Mouse (Mus musculus): ENCODE measurements at regions not wholly inside any gene's neighbourhood (a gene's known extent, or its start where the extent isn't known, plus 50 kb on each side); places are given as distances from the start of the nearest gene placed in this dataset.

- Histone ChIP-seq H3K27ac (ENCODE audit: low read depth, low read length) (no peak overlapping the region), H3K9ac (replicated peaks; ENCODE audit: low read depth, low read length) (no peak overlapping the region), H3K4me1 (ENCODE audit: control insufficient read depth, insufficient read depth, low read length) (no peaks in the 10 kb centered on the region), H3K27me3 (ENCODE audit: control insufficient read depth, insufficient read depth, low read length) (no peaks in the 10 kb centered on the region), H3K4me3 (ENCODE audit: low read depth, low read length) (no peak overlapping the region), H3K36me3 (ENCODE audit: control insufficient read depth, insufficient read depth, low read length) (no peaks in the 10 kb centered on the region), H3K9me3 (ENCODE audit: control insufficient read depth, low read length) (no peaks in the 10 kb centered on the region), H3K4me2 (ENCODE audit: low read depth, low read length) (no peak overlapping the region)
- 58% methylated on average over 9 of the region's 9 CpGs for WGBS
- no peak for ATAC-seq (ENCODE audit: low read depth)
Measured at GRCm38 (mm10) chr7:34462069-34462468, 69.0 kb upstream of the Lsm14a start.

- H3K9ac ChIP-seq (replicated peaks; ENCODE audit: low read depth, low read length), result no peak overlapping the region
- H3K36me3 ChIP-seq (ENCODE audit: control insufficient read depth, insufficient read depth, low read length), result no peaks in the 10 kb centered on the region
- no peaks in the 10 kb centered on the region for H3K4me1 ChIP-seq (ENCODE audit: control insufficient read depth, insufficient read depth, low read length)
- H3K9me3 ChIP-seq (ENCODE audit: control insufficient read depth, low read length), result no peaks in the 10 kb centered on the region
- no peaks in the 10 kb centered on the region for H3K27me3 ChIP-seq (ENCODE audit: control insufficient read depth, insufficient read depth, low read length)
- 85% methylated on average over 3 of the region's 3 CpGs for WGBS
- H3K4me3 ChIP-seq (ENCODE audit: low read depth, low read length), result no peak overlapping the region
- no peak overlapping the region for H3K4me2 ChIP-seq (ENCODE audit: low read depth, low read length)
- no peak for ATAC-seq (ENCODE audit: low read depth)
- H3K27ac ChIP-seq (ENCODE audit: low read depth, low read length), result no peak overlapping the region
Measured at GRCm38 (mm10) chr7:34459834-34460495, 66.8 kb upstream of the Lsm14a start.

- H3K4me1 ChIP-seq (ENCODE audit: control insufficient read depth, insufficient read depth, low read length), result no peaks in the 10 kb centered on the region
- H3K27ac ChIP-seq (ENCODE audit: low read depth, low read length), result no peak overlapping the region
- no peak overlapping the region for H3K4me3 ChIP-seq (ENCODE audit: low read depth, low read length)
- 72% methylated on average over 4 of the region's 4 CpGs for WGBS
- no peaks in the 10 kb centered on the region for H3K27me3 ChIP-seq (ENCODE audit: control insufficient read depth, insufficient read depth, low read length)
- no peaks in the 10 kb centered on the region for H3K9me3 ChIP-seq (ENCODE audit: control insufficient read depth, low read length)
- H3K36me3 ChIP-seq (ENCODE audit: control insufficient read depth, insufficient read depth, low read length), result no peaks in the 10 kb centered on the region
- no peak overlapping the region for H3K9ac ChIP-seq (replicated peaks; ENCODE audit: low read depth, low read length)
- no peak for ATAC-seq (ENCODE audit: low read depth)
- H3K4me2 ChIP-seq (ENCODE audit: low read depth, low read length), result no peak overlapping the region
Measured at GRCm38 (mm10) chr7:34458851-34459250, 65.7 kb upstream of the Lsm14a start.

GRCm38 (mm10) chr7:34448364-34448763 is 55.2 kb upstream of the Lsm14a start:
- Histone ChIP-seq H3K4me1 (ENCODE audit: control insufficient read depth, insufficient read depth, low read length) (no peaks in the 10 kb centered on the region), H3K27ac (ENCODE audit: low read depth, low read length) (no peak overlapping the region), H3K4me3 (ENCODE audit: low read depth, low read length) (no peak overlapping the region), H3K36me3 (ENCODE audit: control insufficient read depth, insufficient read depth, low read length) (no peaks in the 10 kb centered on the region), H3K27me3 (ENCODE audit: control insufficient read depth, insufficient read depth, low read length) (no peaks in the 10 kb centered on the region), H3K9me3 (ENCODE audit: control insufficient read depth, low read length) (no peaks in the 10 kb centered on the region), H3K9ac (replicated peaks; ENCODE audit: low read depth, low read length) (no peak overlapping the region), H3K4me2 (ENCODE audit: low read depth, low read length) (no peak overlapping the region)
- WGBS, result 66% methylated on average over 2 of the region's 2 CpGs
- no peak for ATAC-seq (ENCODE audit: low read depth)

GRCm38 (mm10) chr7:34444263-34444662 is 51.1 kb upstream of the Lsm14a start:
- H3K4me3 ChIP-seq (ENCODE audit: low read depth, low read length), result no peak overlapping the region
- H3K9me3 ChIP-seq (ENCODE audit: control insufficient read depth, low read length), result no peaks in the 10 kb centered on the region
- H3K4me1 ChIP-seq (ENCODE audit: control insufficient read depth, insufficient read depth, low read length), result no peaks in the 10 kb centered on the region
- no peak for ATAC-seq (ENCODE audit: low read depth)
- H3K4me2 ChIP-seq (ENCODE audit: low read depth, low read length), result no peak overlapping the region
- 49% methylated on average over 17 of the region's 17 CpGs for WGBS
- no peaks in the 10 kb centered on the region for H3K36me3 ChIP-seq (ENCODE audit: control insufficient read depth, insufficient read depth, low read length)
- H3K27me3 ChIP-seq (ENCODE audit: control insufficient read depth, insufficient read depth, low read length), result no peaks in the 10 kb centered on the region
- H3K27ac ChIP-seq (ENCODE audit: low read depth, low read length), result no peak overlapping the region
- no peak overlapping the region for H3K9ac ChIP-seq (replicated peaks; ENCODE audit: low read depth, low read length)

Measured in neural tube, embryonic 14.5 days (tissue).